Mouse (Mus musculus) G1E (cell line): ENCODE results near the gene Tescl. TPM values are rescaled to one million over a fixed set of nuclear protein-coding genes. Genes with fewer than 3 reads are reported as not detected.

Source experiments
- ATAC-seq: 2 replicates; pipeline ENCODE4 v1.8.0; 2016; ENCODE audit warnings: mild to moderate bottlenecking; ENCODE audit not compliant: insufficient number of reproducible peaks, poor library complexity, low FRiP score, severe bottlenecking; ENCODE audit errors: extremely low read depth
- DNase-seq: peaks from one replicate; pipeline ENCODE4 v3.0.0; 2012; ENCODE audit warnings: low spot score
- H3K27me3 ChIP-seq: 2 replicates; pipeline ENCODE4 v1.6.1; 2012; ENCODE audit warnings: mild to moderate bottlenecking, low read length, inconsistent platforms; ENCODE audit not compliant: insufficient read depth
- H3K36me3 ChIP-seq: replicated peaks from 2 replicates; pipeline ENCODE3; 2012; ENCODE audit warnings: mild to moderate bottlenecking, inconsistent platforms
- H3K4me1 ChIP-seq: 2 replicates; pipeline ENCODE4 v1.6.1; 2012; ENCODE audit warnings: low read depth, low read length, inconsistent platforms, mixed read lengths; ENCODE audit not compliant: insufficient read depth
- H3K4me3 ChIP-seq: 2 replicates; pipeline ENCODE4 v1.5.1; 2012; ENCODE audit warnings: low read depth, mild to moderate bottlenecking, inconsistent platforms, low read length, moderate library complexity, mixed read lengths
- H3K9me3 ChIP-seq: replicated peaks from 2 replicates; pipeline ENCODE4 v1.6.1; 2012; ENCODE audit warnings: inconsistent platforms
- CTCF ChIP-seq: IDR thresholded peaks from 2 replicates; pipeline ENCODE4 v1.5.1; 2012; ENCODE audit warnings: low read depth, low read length, inconsistent platforms, mixed read lengths
- GATA1 ChIP-seq: IDR thresholded peaks from 2 replicates; pipeline ENCODE4 v1.6.1; 2012; ENCODE audit warnings: borderline replicate concordance, low read length, inconsistent platforms, mixed read lengths
- GATA2 ChIP-seq: IDR thresholded peaks from 2 replicates; pipeline ENCODE4 v1.6.1; 2012; ENCODE audit warnings: low read depth, low read length, inconsistent platforms, borderline replicate concordance
- POLR2AphosphoS5 ChIP-seq: IDR thresholded peaks from 2 replicates; pipeline ENCODE4 v1.6.1; 2012; ENCODE audit warnings: low read depth, low read length, inconsistent platforms; ENCODE audit not compliant: insufficient replicate concordance
- TAL1 ChIP-seq: conservative IDR thresholded peaks from 2 replicates; pipeline ENCODE4 v1.6.1; 2012; ENCODE audit warnings: low read depth, low read length, inconsistent platforms, mixed read lengths
- polyA plus RNA-seq: library from polyadenylated mRNA; stranded (reverse); fragments of >175 nt; gene quantifications from 2 replicates; pipeline ENCODE4 v1.2.3, GENCODE M21; 2012
- total RNA-seq, 2 experiments: library from RNA; stranded (forward) in 1 of 2; stranded (reverse) in 1 of 2; fragments of 200-1000 nt in 1 of 2; fragments of >200 nt in 1 of 2; fragmentation: Nextera tagmentation in 1 of 2; gene quantifications; 2 replicates each; pipeline ENCODE4 v1.2.3; 2014 to 2017

Gene Tescl
- total and polyA plus RNA-seq, 3 experiments, result not detected

DNA sequence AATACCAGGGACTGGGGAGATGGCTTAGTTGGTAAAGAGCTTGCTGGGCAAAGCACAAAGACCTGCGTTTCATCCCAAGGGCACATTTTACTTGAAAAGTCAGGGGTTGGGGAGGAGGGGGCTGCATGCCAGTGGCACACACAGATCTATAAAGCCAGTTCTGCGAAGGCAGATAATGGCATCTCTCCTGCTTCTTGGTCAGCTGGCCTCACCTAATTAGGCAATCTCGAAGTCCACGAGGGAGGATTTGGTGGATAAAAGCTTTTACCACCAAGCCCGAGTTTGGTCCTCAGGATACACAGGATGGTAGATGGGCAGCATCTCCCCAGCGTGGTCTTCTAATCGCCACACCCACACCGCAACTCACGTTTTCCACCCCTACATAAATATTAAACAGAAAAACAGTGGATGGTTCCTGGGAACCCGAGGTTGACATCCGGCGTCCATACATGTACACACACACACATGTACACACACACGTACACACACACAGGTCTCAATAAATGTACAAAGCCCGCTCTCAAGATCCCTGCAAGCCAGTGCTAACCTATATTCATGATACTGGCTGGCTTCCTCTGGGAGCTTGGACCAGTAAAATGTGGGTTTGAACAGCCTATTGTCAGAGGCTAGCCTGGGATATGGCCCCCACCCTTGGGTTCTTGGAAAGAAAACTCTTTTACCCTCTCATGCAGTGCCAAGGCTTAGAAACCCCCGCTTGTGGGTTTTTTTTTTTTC, 36.2 kb downstream of the Tescl start:
- no peak for DNase-seq
- Histone ChIP-seq H3K9me3 (no peaks in the 10 kb centered on the region; the same call in 1 of the 2 replicates), H3K27me3 (no peaks in the 10 kb centered on the region), H3K4me1 (peaks cover 20% of the 10 kb centered on the region), H3K36me3 (peaks cover 59% of the 10 kb centered on the region), H3K4me3 (no peak overlapping the region)
- TF ChIP-seq POLR2AphosphoS5 (no peak), GATA2 (no peak), CTCF (no peak), TAL1 (no peak), GATA1 (no peak)
- ATAC-seq, result no peak

DNA sequence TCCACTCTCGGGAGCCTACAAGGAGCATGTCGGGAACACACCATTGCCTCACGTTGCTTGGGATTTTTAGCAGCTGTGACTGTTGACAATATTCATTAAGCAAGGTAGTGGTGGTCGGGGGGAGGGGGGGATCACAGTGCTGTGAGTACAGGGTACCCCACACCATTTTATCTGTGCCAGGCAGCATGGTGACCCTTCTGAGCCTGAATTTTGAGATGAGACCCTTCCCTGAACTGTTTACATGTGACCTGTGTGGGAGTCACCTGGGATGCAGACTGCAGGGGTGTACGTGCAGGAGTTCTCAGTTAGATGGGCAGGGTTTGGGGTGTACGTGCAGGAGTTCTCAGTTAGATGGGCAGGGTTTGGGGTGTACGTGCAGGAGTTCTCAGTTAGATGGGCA, 37.4 kb downstream of the Tescl start:
- Histone ChIP-seq H3K4me3 (no peak overlapping the region), H3K4me1 (peaks cover 20% of the 10 kb centered on the region), H3K36me3 (peaks cover 62% of the 10 kb centered on the region), H3K27me3 (no peaks in the 10 kb centered on the region), H3K9me3 (peaks cover 3% of the 10 kb centered on the region; the same call in 1 of the 2 replicates)
- ATAC-seq, result no peak
- DNase-seq, result no peak
- TF ChIP-seq GATA1, result no peak
- no peak for TF ChIP-seq POLR2AphosphoS5
- no peak for TF ChIP-seq GATA2
- no peak for TF ChIP-seq CTCF
- TF ChIP-seq TAL1, result no peak

DNA sequence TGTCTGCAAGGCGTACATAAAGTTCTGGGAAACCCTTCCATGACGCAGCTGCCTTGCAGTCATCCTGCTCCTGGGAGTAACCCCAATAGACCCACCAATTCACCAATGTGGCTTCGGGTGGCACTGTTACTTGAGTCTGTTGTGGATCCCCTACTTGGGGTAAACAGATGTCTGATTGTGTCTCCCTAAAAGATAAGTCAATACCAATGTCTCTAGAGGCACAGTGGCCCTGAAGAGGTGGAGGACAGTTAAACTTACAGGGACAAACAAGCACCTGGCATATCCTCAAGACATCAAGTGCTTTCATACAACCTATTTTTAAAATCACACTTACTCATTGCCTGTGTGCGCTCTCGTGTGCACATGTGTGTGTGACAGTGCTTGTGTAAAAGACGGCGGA, 38.4 kb downstream of the Tescl start:
- no peak overlapping the region for H3K4me3 ChIP-seq
- no peaks in the 10 kb centered on the region for H3K27me3 ChIP-seq
- peaks cover 20% of the 10 kb centered on the region for H3K4me1 ChIP-seq
- no peak for TF ChIP-seq TAL1
- H3K36me3 ChIP-seq, result peaks cover 70% of the 10 kb centered on the region
- no peak for DNase-seq
- peaks cover 4% of the 10 kb centered on the region; the same call in 1 of the 2 replicates for H3K9me3 ChIP-seq
- ATAC-seq, result no peak

DNA sequence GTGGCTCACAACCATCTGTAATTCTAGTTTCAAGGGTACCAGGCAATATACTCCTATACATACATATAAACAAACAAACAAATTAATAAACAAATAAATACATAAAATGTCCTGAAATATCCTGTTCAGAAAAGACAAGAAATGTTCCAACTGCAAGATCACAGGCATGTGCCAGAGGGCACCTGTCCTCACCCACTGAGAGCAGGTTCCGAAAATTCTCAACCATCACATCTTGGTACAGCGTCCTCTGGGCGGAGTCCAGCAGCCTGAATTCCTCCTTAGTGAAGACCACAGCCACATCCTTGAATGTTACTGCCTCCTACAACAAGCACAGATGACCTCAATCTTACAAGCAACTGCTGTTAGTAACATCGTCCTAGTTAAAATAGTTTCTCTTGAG, 39.0 kb downstream of the Tescl start:
- DNase-seq (no peak), ATAC-seq (no peak)
- peaks cover 75% of the 10 kb centered on the region for H3K36me3 ChIP-seq
- no peak overlapping the region for H3K4me3 ChIP-seq
- peaks cover 14% of the 10 kb centered on the region for H3K4me1 ChIP-seq
- H3K27me3 ChIP-seq, result no peaks in the 10 kb centered on the region
- peaks cover 8% of the 10 kb centered on the region; the same call in 1 of the 2 replicates for H3K9me3 ChIP-seq
- TF ChIP-seq TAL1 (no peak), GATA1 (no peak), POLR2AphosphoS5 (no peak), CTCF (no peak), GATA2 (no peak)

DNA sequence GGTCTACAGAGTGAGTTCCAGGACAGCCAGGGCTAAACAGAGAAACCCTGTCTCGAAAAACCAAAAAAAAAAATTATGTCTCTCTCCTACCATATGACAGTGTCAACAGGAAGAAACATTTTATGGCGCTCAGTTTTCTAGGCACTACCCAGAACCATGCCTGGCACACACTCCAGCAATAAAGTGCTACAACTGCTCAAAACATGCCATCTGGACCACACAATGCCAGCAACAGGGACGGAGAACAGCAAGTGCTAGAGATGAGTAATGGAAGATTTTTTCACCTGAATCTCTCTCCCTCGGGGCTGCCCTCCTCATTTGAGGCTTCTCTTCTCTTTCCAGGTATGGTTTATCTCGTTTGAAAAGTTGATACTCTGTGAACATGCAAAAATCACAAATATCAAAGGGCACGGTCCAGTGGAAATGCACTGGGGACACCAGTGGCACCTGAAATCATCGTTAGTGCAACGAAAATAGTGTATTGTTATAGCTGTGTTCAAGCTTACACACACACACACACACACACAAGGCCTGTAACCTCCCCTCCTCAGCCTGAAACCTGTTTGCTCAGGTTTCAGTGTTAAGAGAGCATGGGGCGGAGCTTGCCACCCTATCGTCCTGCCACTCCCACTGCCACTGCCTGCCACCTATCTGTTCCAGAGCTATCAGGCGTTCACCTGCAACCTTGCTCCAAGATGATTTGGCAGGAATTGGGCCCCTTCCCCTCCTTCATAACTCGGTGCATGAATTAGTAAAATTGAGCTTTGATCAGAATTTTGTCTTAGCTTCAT, 40.5 kb downstream of the Tescl start:
- Histone ChIP-seq H3K4me1 (peaks cover 9% of the 10 kb centered on the region), H3K9me3 (peaks cover 8% of the 10 kb centered on the region; the same call in 1 of the 2 replicates), H3K4me3 (no peak overlapping the region), H3K27me3 (no peaks in the 10 kb centered on the region), H3K36me3 (peaks cover 75% of the 10 kb centered on the region)
- DNase-seq (no peak), ATAC-seq (no peak)
- TF ChIP-seq TAL1 (no peak), POLR2AphosphoS5 (no peak), GATA2 (no peak)

DNA sequence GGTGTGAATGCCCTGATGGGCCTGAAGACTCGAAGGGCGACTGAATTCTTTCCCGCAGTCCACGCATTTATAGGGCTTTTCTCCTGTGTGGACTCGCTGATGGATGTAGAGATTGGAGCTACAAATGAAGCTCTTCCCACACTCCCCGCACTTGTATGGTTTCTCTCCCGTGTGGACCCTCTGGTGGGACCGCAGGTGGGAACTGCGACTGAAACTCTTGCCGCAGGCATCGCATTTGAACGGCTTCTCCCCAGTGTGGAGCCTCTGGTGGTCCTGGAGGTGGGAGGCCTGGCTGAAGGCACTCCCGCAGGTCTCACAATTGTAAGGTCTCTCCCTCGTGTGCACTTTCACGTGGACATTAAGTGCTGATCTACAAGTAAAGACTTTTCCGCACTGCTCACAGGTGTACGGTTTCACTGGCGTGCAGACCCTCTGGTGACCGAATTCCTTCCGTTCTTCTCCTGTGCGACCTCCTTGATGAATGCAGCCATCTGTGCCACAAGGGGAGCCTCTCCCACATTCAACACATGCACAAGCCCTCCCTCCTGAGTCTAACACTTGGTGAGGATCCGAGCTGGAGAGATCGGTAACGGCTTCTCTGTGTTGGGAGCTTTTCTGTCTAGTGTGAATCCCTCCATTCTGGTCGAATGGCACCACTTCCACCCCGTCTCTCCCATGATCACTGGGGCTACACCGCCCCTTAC, 42.2 kb downstream of the Tescl start:
- Histone ChIP-seq H3K9me3 (peaks cover 8% of the 10 kb centered on the region; the same call in 1 of the 2 replicates), H3K4me3 (no peak overlapping the region), H3K4me1 (no peaks in the 10 kb centered on the region; the same call in 1 of the 2 replicates), H3K27me3 (0 out of 2 replicates have a peak, but pooled peaks cover 2% of the 10 kb centered on the region), H3K36me3 (peaks cover 61% of the 10 kb centered on the region)
- ATAC-seq (no peak), DNase-seq (no peak)
- TF ChIP-seq POLR2AphosphoS5, result no peak
- no peak for TF ChIP-seq GATA2
- TF ChIP-seq TAL1, result no peak
- no peak for TF ChIP-seq CTCF
- TF ChIP-seq GATA1, result no peak
